Mouse (Mus musculus) forebrain, postnatal 0 days (tissue): ENCODE measurements around the gene Rad23a. TPM values are rescaled to one million over a fixed set of nuclear protein-coding genes. Genes with fewer than 3 reads are reported as not detected.
A peak's percentile ranks its signal among the peaks of the same experiment; 100 is the strongest.
"Not testable (repeated sequence)": the region's sequence is repeated elsewhere in the genome, so short reads cannot be mapped to it uniquely, and the experiment has no call there.

Experiments used
- ATAC-seq: fragments of 200-750 bp; cut with Nextera tagmentation; 2 replicates; pipeline ENCODE4 v1.8.0; 2017; ENCODE audit warnings: mild to moderate bottlenecking, moderate library complexity
- DNase-seq: peaks from one replicate; pipeline ENCODE4 v3.0.0-alpha.2; 2015
- H3K27ac ChIP-seq: fragments of 300-500 bp; sonication (generic); 2 replicates; pipeline ENCODE4 v1.5.1; 2014; ENCODE audit warnings: low read depth, mild to moderate bottlenecking, antibody characterized with exemption, low read length, moderate library complexity, mixed read lengths
- H3K27me3 ChIP-seq: fragments of 300-500 bp; sonication (generic); 2 replicates; pipeline ENCODE4 v1.6.1; 2014; ENCODE audit warnings: mild to moderate bottlenecking, low read length, mixed read lengths; ENCODE audit not compliant: insufficient read depth
- H3K36me3 ChIP-seq: fragments of 300-500 bp; sonication (generic); 2 replicates; pipeline ENCODE4 v1.6.1; 2014; ENCODE audit warnings: mild to moderate bottlenecking, moderate library complexity; ENCODE audit not compliant: insufficient read depth
- H3K4me1 ChIP-seq: fragments of 300-500 bp; sonication (generic); 2 replicates; pipeline ENCODE4 v1.6.1; 2014; ENCODE audit warnings: antibody characterized with exemption; ENCODE audit not compliant: insufficient read depth
- H3K4me2 ChIP-seq: fragments of 300-500 bp; sonication (generic); 2 replicates; pipeline ENCODE4 v1.6.1; 2014; ENCODE audit warnings: low read depth, mild to moderate bottlenecking, moderate library complexity
- H3K4me3 ChIP-seq: fragments of 300-500 bp; sonication (generic); 2 replicates; pipeline ENCODE4 v1.5.1; 2014; ENCODE audit warnings: low read depth, low read length, mixed read lengths
- H3K9ac ChIP-seq: fragments of 300-500 bp; sonication (generic); 2 replicates; pipeline ENCODE4 v1.6.1; 2014; ENCODE audit warnings: mild to moderate bottlenecking
- H3K9me3 ChIP-seq: fragments of 300-500 bp; sonication (generic); 2 replicates; pipeline ENCODE4 v1.6.1; 2016; ENCODE audit warnings: low read length
- CTCF ChIP-seq: sonication (generic); IDR thresholded peaks from 2 replicates; pipeline ENCODE4 v1.5.1; 2016; ENCODE audit warnings: antibody characterized with exemption, control low read depth, low read depth
- WGBS: fragments of 180-500 bp; shearing (Covaris S2); extraction: QIAGEN DNeasy Blood & Tissue Kit; methylation state at CpG from one replicate; pipeline ENCODE4 v1.1.7; 2014; 5-methylcytosine and 5-hydroxymethylcytosine counted together
- polyA plus RNA-seq: library from polyadenylated mRNA; unstranded; fragments of >200 nt; fragmentation: Nextera tagmentation; extraction: Ambion mirVana; gene quantifications from 2 replicates; pipeline ENCODE4 v1.2.1, GENCODE M21; 2015
- total RNA-seq: library from RNA; depleted of rRNA; stranded (reverse); fragments of >200 nt; gene quantifications from 2 replicates; pipeline ENCODE4 v1.2.3, GENCODE M21; 2014

The Rad23a gene
- total and polyA plus RNA-seq, 2 experiments from 2014 or later, result 55.3 to 77.4 TPM

- peak overlapping the region; percentile 98 for H3K27ac ChIP-seq
- H3K9ac ChIP-seq, result peak overlapping the region; percentile 95
- peaks cover 14% of the 10 kb centered on the region for H3K4me1 ChIP-seq
- no peaks in the 10 kb centered on the region for H3K9me3 ChIP-seq
- H3K27me3 ChIP-seq, result no peaks in the 10 kb centered on the region
- H3K4me3 ChIP-seq, result peak overlapping the region; percentile 97
- DNase-seq, result no peak
- H3K36me3 ChIP-seq, result peaks cover 41% of the 10 kb centered on the region
- ATAC-seq, result no peak
- WGBS, result 61% methylated on average over 10 of the region's 10 CpGs
- peak overlapping the region; percentile 66 for H3K4me2 ChIP-seq
- TF ChIP-seq CTCF, result 0 out of 2 replicates have a peak, but pooled peaks have one; percentile 24
Observed at GRCm38 (mm10) chr8:84832759-84833742, 7.4 kb downstream of the Rad23a start.

- peaks cover 32% of the 10 kb centered on the region for H3K36me3 ChIP-seq
- ATAC-seq (peak; percentile 78), DNase-seq (peak; percentile 90)
- H3K9ac ChIP-seq, result peak overlapping the region; percentile 95
- peak overlapping the region; percentile 97 for H3K4me3 ChIP-seq
- H3K4me1 ChIP-seq, result peaks cover 14% of the 10 kb centered on the region
- WGBS, result 1% methylated on average over 58 of the region's 59 CpGs
- H3K27ac ChIP-seq, result peak overlapping the region; percentile 98
- no peaks in the 10 kb centered on the region for H3K27me3 ChIP-seq
- TF ChIP-seq CTCF, result no peak
- no peaks in the 10 kb centered on the region for H3K9me3 ChIP-seq
- H3K4me2 ChIP-seq, result peak overlapping the region; percentile 66
Observed at GRCm38 (mm10) chr8:84832034-84832717, 8.3 kb downstream of the Rad23a start.

- peak within 1 kb of the TSS; percentile 97 for H3K4me3 ChIP-seq
- H3K36me3 ChIP-seq, result peaks cover 25% of the 10 kb centered on the region
- H3K9ac ChIP-seq, result peak within 1 kb of the TSS; percentile 95
- no peaks in the 10 kb centered on the region for H3K9me3 ChIP-seq
- 88% methylated on average over 11 of the region's 11 CpGs for WGBS
- no peaks in the 10 kb centered on the region for H3K27me3 ChIP-seq
- peaks cover 14% of the 10 kb centered on the region for H3K4me1 ChIP-seq
- DNase-seq (no peak), ATAC-seq (no peak)
- TF ChIP-seq CTCF, result no peak
- H3K27ac ChIP-seq, result peak within 1 kb of the TSS; percentile 98
- H3K4me2 ChIP-seq, result peak within 1 kb of the TSS; percentile 66
Observed at GRCm38 (mm10) chr8:84831490-84831889, 9.0 kb downstream of the Rad23a start, which contains the start of gene Gadd45gip1. Gene Gadd45gip1, plus strand, starts transcription at chr8:84831522.

GRCm38 (mm10) chr8:84826518-84826917, 13.9 kb downstream of the Rad23a start:
- not testable (repeated sequence) for H3K9me3 ChIP-seq, H3K4me2 ChIP-seq, DNase-seq, H3K4me1 ChIP-seq, H3K9ac ChIP-seq, H3K4me3 ChIP-seq, H3K27ac ChIP-seq, H3K36me3 ChIP-seq, H3K27me3 ChIP-seq, ATAC-seq
- WGBS, result 87% methylated on average over 2 of the region's 2 CpGs

- TF ChIP-seq CTCF, result no peak
- ATAC-seq (no peak), DNase-seq (no peak)
- no peaks in the 10 kb centered on the region for H3K9me3 ChIP-seq
- no peak overlapping the region for H3K27ac ChIP-seq
- no peaks in the 10 kb centered on the region for H3K4me1 ChIP-seq
- no peak overlapping the region for H3K4me2 ChIP-seq
- H3K9ac ChIP-seq, result no peak overlapping the region
- no peak overlapping the region for H3K4me3 ChIP-seq
- WGBS, result 74% methylated on average over 4 of the region's 4 CpGs
- H3K36me3 ChIP-seq, result no peaks in the 10 kb centered on the region
- no peaks in the 10 kb centered on the region for H3K27me3 ChIP-seq
Observed at GRCm38 (mm10) chr8:84825636-84826035, 14.8 kb downstream of the Rad23a start.

- peak overlapping the region; percentile 31 for H3K4me3 ChIP-seq
- peak; percentile 93 for TF ChIP-seq CTCF
- peak overlapping the region; percentile 49 for H3K4me2 ChIP-seq
- no peaks in the 10 kb centered on the region for H3K36me3 ChIP-seq
- peak overlapping the region; percentile 0; the same call in 1 of the 2 replicates for H3K9ac ChIP-seq
- no peaks in the 10 kb centered on the region for H3K9me3 ChIP-seq
- H3K27me3 ChIP-seq, result no peaks in the 10 kb centered on the region
- H3K27ac ChIP-seq, result no peak overlapping the region
- ATAC-seq, result peak; percentile 95
- H3K4me1 ChIP-seq, result no peaks in the 10 kb centered on the region
- peak; percentile 87 for DNase-seq
- 1% methylated on average over 18 of the region's 18 CpGs for WGBS
Observed at GRCm38 (mm10) chr8:84823653-84824052, 16.8 kb downstream of the Rad23a start.
